Mouse (Mus musculus) brown adipose tissue, adult 24 weeks (tissue): ENCODE measurements around the gene Fam110c. TPM values are rescaled to one million over a fixed set of nuclear protein-coding genes. Genes with fewer than 3 reads are reported as not detected.

Experiments used
- H3K27ac ChIP-seq: fragments of 200-500 bp; replicated peaks from 2 replicates; pipeline ENCODE4 v1.5.1; 2012; ENCODE audit warnings: low read depth, mild to moderate bottlenecking, low read length
- H3K4me1 ChIP-seq: fragments of 200-500 bp; 2 replicates; pipeline ENCODE4 v1.6.1; 2012; ENCODE audit warnings: low read length, mixed read lengths; ENCODE audit not compliant: control insufficient read depth, insufficient read depth, insufficient read length
- H3K4me3 ChIP-seq: fragments of 200-500 bp; 2 replicates; pipeline ENCODE4 v1.5.1; 2012; ENCODE audit warnings: low read depth, mild to moderate bottlenecking, low read length, moderate library complexity; ENCODE audit not compliant: insufficient read depth
- polyA plus RNA-seq: library from polyadenylated mRNA; stranded (reverse); fragments of >200 nt; gene quantifications from 2 replicates; pipeline ENCODE4 v1.2.4, GENCODE M21; 2012; ENCODE audit not compliant: missing spikeins, insufficient read depth, insufficient read length

Gene Fam110c
- polyA plus RNA-seq, 1 experiment = not detected

DNA sequence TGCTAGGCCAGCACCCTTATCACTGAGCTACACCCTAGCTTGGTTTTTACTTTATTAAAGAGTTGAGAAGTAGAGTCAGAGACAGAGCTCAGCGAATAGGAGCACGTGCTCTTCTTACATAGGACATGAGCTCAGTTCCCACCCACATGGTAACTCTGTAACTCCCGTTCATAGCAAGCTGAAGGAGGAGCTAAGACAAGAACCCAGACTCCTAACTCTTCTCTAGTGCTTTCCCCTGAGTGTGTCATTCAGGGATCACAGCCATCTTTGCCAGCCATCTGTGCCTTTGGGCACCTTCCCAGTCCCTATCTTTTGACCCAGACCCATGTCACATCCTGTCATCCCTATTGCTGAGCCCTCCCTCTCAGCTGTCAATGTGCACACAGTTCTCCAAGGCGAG, 13.4 kb downstream of the Fam110c start:
- Histone ChIP-seq H3K4me1 (no peaks in the 10 kb centered on the region), H3K4me3 (no peak overlapping the region), H3K27ac (no peak overlapping the region)

- Histone ChIP-seq H3K4me1 (no peaks in the 10 kb centered on the region), H3K27ac (no peak overlapping the region), H3K4me3 (no peak overlapping the region)
These were observed 16.7 kb downstream of the Fam110c start for GRCm38 (mm10) chr12:31090401-31090800.

DNA sequence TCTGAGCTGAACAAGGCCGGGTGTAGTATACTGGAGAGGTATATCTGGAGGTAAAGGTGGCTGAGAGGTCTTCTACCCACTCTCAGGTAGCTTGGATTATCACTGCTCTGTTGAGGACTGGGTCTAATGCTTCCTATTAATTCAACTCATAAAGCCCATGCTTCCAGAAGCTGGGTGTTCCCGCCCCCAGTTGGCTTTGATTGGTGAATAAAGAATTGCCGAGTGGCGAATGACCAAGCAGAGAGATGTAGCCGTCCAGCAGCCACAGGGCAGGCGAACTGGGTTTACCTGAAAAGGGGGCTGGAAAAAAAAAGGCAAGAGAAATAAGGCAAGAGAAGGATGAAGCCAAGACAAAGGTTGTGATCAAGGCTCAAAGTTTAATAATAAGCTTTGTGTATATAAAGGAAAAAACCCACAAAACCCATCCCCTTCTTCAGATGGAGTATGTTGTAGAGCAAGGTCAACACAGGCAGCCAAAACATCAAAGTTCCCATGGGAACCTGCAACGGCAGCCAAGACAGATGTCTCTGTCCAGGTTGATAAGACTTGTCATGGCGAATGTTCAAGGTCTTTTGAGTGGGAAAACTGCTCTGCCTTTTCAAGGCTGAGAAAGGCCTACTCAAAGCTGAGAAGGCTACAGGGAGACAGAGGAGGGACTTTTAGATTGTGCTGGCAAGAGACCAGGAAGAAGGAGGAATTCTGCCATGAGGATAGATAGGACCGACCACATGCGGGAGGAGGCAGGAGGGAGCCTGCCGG, 17.4 kb downstream of the Fam110c start:
- Histone ChIP-seq H3K4me1 (no peaks in the 10 kb centered on the region), H3K4me3 (no peak overlapping the region), H3K27ac (no peak overlapping the region)

- Histone ChIP-seq H3K4me1 (no peaks in the 10 kb centered on the region), H3K27ac (no peak overlapping the region), H3K4me3 (no peak overlapping the region)
These were observed 18.8 kb downstream of the Fam110c start for GRCm38 (mm10) chr12:31092481-31092880.

DNA sequence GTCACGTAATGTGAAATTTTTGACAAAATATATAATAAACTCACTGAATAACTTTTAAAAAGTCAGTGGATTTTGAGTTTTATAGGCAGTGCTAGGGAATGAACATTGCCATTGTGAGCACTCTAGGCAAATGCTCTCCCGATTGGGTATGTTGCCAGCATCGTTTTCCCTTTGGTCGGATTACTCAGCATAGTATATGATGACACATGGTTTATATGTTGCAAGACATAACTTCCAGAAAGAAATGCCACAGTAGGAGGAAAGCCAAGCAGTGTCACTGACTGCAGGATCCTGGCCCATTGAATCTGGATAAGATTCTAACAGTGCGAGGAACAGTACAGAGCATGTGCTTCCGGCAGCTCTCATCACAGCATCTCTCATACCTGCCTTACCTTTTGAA, 23.5 kb downstream of the Fam110c start:
- Histone ChIP-seq H3K4me1 (no peaks in the 10 kb centered on the region), H3K27ac (no peak overlapping the region), H3K4me3 (no peak overlapping the region)

DNA sequence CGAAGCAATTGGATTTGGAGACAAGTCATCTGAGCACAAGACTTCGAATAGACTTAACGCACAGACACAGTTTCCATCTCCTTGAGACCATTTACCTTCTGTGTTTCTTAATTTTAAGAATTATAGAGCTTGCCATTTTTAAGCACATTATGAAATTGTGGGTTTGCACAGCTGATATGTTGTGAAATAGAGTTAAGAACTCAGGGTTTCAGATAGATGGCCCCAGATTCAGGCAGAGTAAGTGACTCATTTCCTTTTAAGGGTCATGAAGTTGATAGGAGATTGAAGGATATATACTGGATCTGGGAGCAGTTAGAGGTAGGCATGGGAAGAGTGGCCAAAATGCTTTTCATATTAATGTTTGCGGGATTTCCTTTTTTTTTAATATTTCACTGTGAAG, 27.5 kb downstream of the Fam110c start:
- H3K27ac ChIP-seq = no peak overlapping the region; the same call in 1 of the 2 replicates
- H3K4me3 ChIP-seq = no peak overlapping the region
- no peaks in the 10 kb centered on the region for H3K4me1 ChIP-seq

- Histone ChIP-seq H3K27ac (no peak overlapping the region), H3K4me3 (no peak overlapping the region), H3K4me1 (no peaks in the 10 kb centered on the region)
These were observed 28.2 kb downstream of the Fam110c start for GRCm38 (mm10) chr12:31101821-31102220.

DNA sequence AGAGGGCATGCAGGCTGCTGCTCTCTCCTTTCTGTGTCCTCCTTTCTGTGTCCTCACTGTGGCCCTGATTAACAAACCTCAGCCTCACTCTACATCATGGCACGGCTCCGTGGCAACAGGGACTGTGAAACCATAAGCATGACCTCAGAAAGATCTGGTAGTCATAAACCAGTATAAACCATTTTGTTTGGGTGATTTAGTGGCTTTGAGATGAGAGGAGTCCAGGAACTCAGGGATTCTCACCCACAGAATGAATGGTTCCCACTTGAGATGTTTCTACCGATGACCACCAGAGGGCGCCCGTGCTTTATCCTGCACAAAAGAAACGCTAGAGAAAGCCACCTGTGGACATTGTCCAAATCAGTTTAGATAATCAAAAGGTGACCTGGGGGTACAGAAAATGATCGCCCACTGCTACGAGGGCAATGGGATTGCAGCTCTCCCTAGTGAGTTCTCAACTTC, 42.4 kb downstream of the Fam110c start:
- no peak overlapping the region for H3K4me3 ChIP-seq
- H3K27ac ChIP-seq = no peak overlapping the region
- no peaks in the 10 kb centered on the region for H3K4me1 ChIP-seq

DNA sequence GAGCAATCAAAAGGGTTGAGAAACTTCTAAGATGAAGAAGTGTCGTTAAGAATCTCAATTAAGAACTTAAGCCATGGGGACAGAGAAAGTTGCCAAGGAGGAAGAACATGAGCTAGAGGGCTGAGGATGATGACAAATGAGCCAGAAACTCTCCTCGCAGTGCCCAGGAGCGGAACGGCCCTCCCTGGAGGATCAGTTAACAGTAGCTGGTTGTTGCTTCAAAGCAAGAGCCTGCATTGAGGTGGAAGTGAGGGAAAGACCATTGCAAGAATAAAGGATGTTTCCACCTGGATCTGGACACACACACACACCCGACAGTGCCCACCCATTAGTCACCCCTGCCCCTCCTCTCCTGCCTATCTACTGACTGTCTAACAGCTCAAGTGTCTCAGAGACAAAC, 46.9 kb downstream of the Fam110c start:
- Histone ChIP-seq H3K27ac (no peak overlapping the region), H3K4me1 (no peaks in the 10 kb centered on the region), H3K4me3 (no peak overlapping the region)

GRCm38 (mm10) chr12:31122892-31123622, 49.4 kb downstream of the Fam110c start:
- H3K4me3 ChIP-seq = no peak overlapping the region
- no peak overlapping the region for H3K27ac ChIP-seq
- no peaks in the 10 kb centered on the region for H3K4me1 ChIP-seq

- H3K4me1 ChIP-seq = no peaks in the 10 kb centered on the region
- no peak overlapping the region for H3K4me3 ChIP-seq
- no peak overlapping the region for H3K27ac ChIP-seq
These were observed 52.4 kb downstream of the Fam110c start for GRCm38 (mm10) chr12:31126071-31126470.

DNA sequence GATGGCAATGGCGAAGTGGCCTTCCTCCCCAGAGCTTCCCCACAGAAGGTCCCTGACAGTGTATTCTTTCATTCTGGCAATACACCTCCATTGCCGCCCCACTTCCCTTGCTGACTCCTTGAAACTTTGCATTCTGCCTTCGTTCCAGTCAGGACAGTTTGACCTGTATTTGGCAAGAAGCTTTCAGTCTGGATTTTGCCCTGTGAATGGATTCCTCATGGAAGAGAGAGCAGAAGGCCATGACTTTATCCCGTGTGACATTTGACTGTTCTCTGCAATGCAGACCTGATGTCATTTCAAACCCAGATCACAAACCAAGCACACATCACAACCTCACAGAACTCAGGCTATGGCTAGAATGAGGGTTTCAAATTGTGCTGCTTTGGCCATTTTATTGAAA, 55.9 kb downstream of the Fam110c start:
- no peak overlapping the region for H3K27ac ChIP-seq
- H3K4me3 ChIP-seq = no peak overlapping the region
- H3K4me1 ChIP-seq = no peaks in the 10 kb centered on the region

Other genes with a start within 250 kb of the Fam110c start
- gene Alkal2, start 189.5 kb upstream of the Fam110c start, polyA plus RNA-seq = 0.67 and 2.0 TPM in 2 replicates
- 61.2 and 66.5 TPM in 2 replicates for gene Acp1, start 162.3 kb upstream of the Fam110c start, polyA plus RNA-seq
- 1.5 and 2.1 TPM in 2 replicates for gene Sh3yl1, start 162.2 kb upstream of the Fam110c start, polyA plus RNA-seq
- gene Gm6993, start 166.9 kb downstream of the Fam110c start, polyA plus RNA-seq = not detected in 2 replicates
- gene Lamb1, start 191.4 kb downstream of the Fam110c start, polyA plus RNA-seq = 28.5 and 41.1 TPM in 2 replicates